Mouse (Mus musculus) liver, postnatal 0 days (tissue): ENCODE data around the gene Setdb1. TPM values are rescaled to one million over a fixed set of nuclear protein-coding genes. Genes with fewer than 3 reads are reported as not detected.

Source experiments
- ATAC-seq: fragments of 200-750 bp; cut with Nextera tagmentation; 2 replicates; pipeline ENCODE4 v1.8.0; 2017; ENCODE audit warnings: mild to moderate bottlenecking, moderate library complexity
- DNase-seq: peaks from one replicate; pipeline ENCODE4 v3.0.0-alpha.2; 2016
- H3K27ac ChIP-seq: fragments of 300-500 bp; sonication (generic); 2 replicates; pipeline ENCODE4 v1.5.1; 2014; ENCODE audit warnings: antibody characterized with exemption, moderate library complexity, mild to moderate bottlenecking, low read depth
- H3K27me3 ChIP-seq: fragments of 300-500 bp; sonication (generic); 2 replicates; pipeline ENCODE4 v1.6.1; 2014; ENCODE audit warnings: low read length, control low read depth, mixed read lengths; ENCODE audit not compliant: insufficient read depth
- H3K36me3 ChIP-seq: fragments of 300-500 bp; sonication (generic); replicated peaks from 2 replicates; pipeline ENCODE4 v1.6.1; 2014; ENCODE audit warnings: mild to moderate bottlenecking, control low read depth, low read length, moderate library complexity, mixed read lengths; ENCODE audit not compliant: insufficient read depth
- H3K4me1 ChIP-seq: fragments of 300-500 bp; sonication (generic); 2 replicates; pipeline ENCODE4 v1.6.1; 2014; ENCODE audit warnings: antibody characterized with exemption, mild to moderate bottlenecking, control low read depth; ENCODE audit not compliant: insufficient read depth
- H3K4me2 ChIP-seq: fragments of 300-500 bp; sonication (generic); 2 replicates; pipeline ENCODE4 v1.6.1; 2014; ENCODE audit warnings: low read depth, mild to moderate bottlenecking, low read length, moderate library complexity, mixed read lengths
- H3K4me3 ChIP-seq: fragments of 300-500 bp; sonication (generic); 2 replicates; pipeline ENCODE4 v1.5.1; 2014; ENCODE audit warnings: low read depth, low read length
- H3K9ac ChIP-seq: fragments of 300-500 bp; sonication (generic); replicated peaks from 2 replicates; pipeline ENCODE4 v1.6.1; 2014; ENCODE audit warnings: mild to moderate bottlenecking, moderate library complexity
- H3K9me3 ChIP-seq: fragments of 300-500 bp; sonication (generic); 2 replicates; pipeline ENCODE4 v1.6.1; 2016; ENCODE audit warnings: mild to moderate bottlenecking, control low read depth, low read length, mixed read lengths
- CTCF ChIP-seq: sonication (generic); IDR thresholded peaks from 2 replicates; pipeline ENCODE4 v1.5.1; 2016; ENCODE audit warnings: antibody characterized with exemption, low read depth
- EP300 ChIP-seq: IDR thresholded peaks from 2 replicates; pipeline ENCODE4 v1.6.1; 2016; ENCODE audit warnings: antibody characterized with exemption, low read depth, mild to moderate bottlenecking
- WGBS: fragments of 180-500 bp; shearing (Covaris S2); extraction: QIAGEN DNeasy Blood & Tissue Kit; methylation state at CpG from one replicate; pipeline ENCODE4 v1.1.7; 2014; ENCODE audit not compliant: insufficient replicate concordance; 5-methylcytosine and 5-hydroxymethylcytosine counted together
- polyA plus RNA-seq: library from polyadenylated mRNA; unstranded; fragments of >200 nt; fragmentation: Nextera tagmentation; extraction: Ambion mirVana; gene quantifications from 2 replicates; pipeline ENCODE4 v1.2.1, GENCODE M21; 2015

Gene Setdb1
- polyA plus RNA-seq, 1 experiment from 2014 or later, result 6.6 TPM

- H3K4me2 ChIP-seq, result peak within 1 kb of the TSS; percentile 83
- TF ChIP-seq EP300 (0 out of 2 replicates have a peak, but pooled peaks have one; percentile 49), CTCF (peak; percentile 63)
- H3K4me1 ChIP-seq, result peaks cover 34% of the 10 kb centered on the region
- H3K9ac ChIP-seq, result peak within 1 kb of the TSS; percentile 86
- no peaks in the 10 kb centered on the region for H3K27me3 ChIP-seq
- DNase-seq (peak; percentile 99), ATAC-seq (peak; percentile 82)
- peak within 1 kb of the TSS; percentile 98 for H3K27ac ChIP-seq
- no peaks in the 10 kb centered on the region for H3K9me3 ChIP-seq
- H3K4me3 ChIP-seq, result peak within 1 kb of the TSS; percentile 74
- 0 out of 2 replicates have a peak, but pooled peaks cover 2% of the 10 kb centered on the region for H3K36me3 ChIP-seq
- WGBS, result 1% methylated on average over 52 of the region's 53 CpGs
These were observed 75.5 kb downstream of the Setdb1 start, which contains the start of the genes Mindy1 and Prune1 for GRCm38 (mm10) chr3:95281216-95282126. Gene Mindy1, plus strand, starts transcription at chr3:95281345. Gene Prune1, minus strand, starts transcription at chr3:95282076.

GRCm38 (mm10) chr3:95280747-95281146, 76.3 kb downstream of the Setdb1 start:
- ATAC-seq (no peak), DNase-seq (peak; percentile 41)
- Histone ChIP-seq H3K27me3 (no peaks in the 10 kb centered on the region), H3K9me3 (no peaks in the 10 kb centered on the region), H3K4me1 (peaks cover 37% of the 10 kb centered on the region), H3K27ac (peak overlapping the region; percentile 98), H3K4me2 (peak overlapping the region; percentile 83), H3K4me3 (peak overlapping the region; percentile 74), H3K36me3 (0 out of 2 replicates have a peak, but pooled peaks cover 2% of the 10 kb centered on the region), H3K9ac (peak overlapping the region; percentile 86)
- WGBS, result 13% methylated on average over 8 of the region's 8 CpGs
- TF ChIP-seq EP300 (no peak), CTCF (no peak)

- peak; percentile 79 for DNase-seq
- 53% methylated on average over 1 of the region's 1 CpGs for WGBS
- H3K4me1 ChIP-seq, result peaks cover 23% of the 10 kb centered on the region
These were observed 79.9 kb downstream of the Setdb1 start for GRCm38 (mm10) chr3:95277149-95277551.

GRCm38 (mm10) chr3:95276428-95276934, 80.5 kb downstream of the Setdb1 start:
- peak overlapping the region; percentile 56 for H3K27ac ChIP-seq
- H3K4me1 ChIP-seq, result peaks cover 23% of the 10 kb centered on the region
- H3K36me3 ChIP-seq, result no peaks in the 10 kb centered on the region
- H3K4me3 ChIP-seq, result no peak overlapping the region
- no peak overlapping the region for H3K9ac ChIP-seq
- 58% methylated on average over 5 of the region's 5 CpGs for WGBS
- no peak for ATAC-seq
- DNase-seq, result no peak
- TF ChIP-seq EP300 (no peak), CTCF (no peak)
- no peaks in the 10 kb centered on the region for H3K27me3 ChIP-seq
- H3K4me2 ChIP-seq, result no peak overlapping the region
- H3K9me3 ChIP-seq, result no peaks in the 10 kb centered on the region

More at GRCm38 (mm10) chr3:95277149-95277551, 79.9 kb downstream of the Setdb1 start:
- Histone ChIP-seq H3K27ac (peak overlapping the region; percentile 77), H3K9me3 (no peaks in the 10 kb centered on the region), H3K4me3 (no peak overlapping the region), H3K4me2 (no peak overlapping the region), H3K36me3 (no peaks in the 10 kb centered on the region), H3K27me3 (no peaks in the 10 kb centered on the region), H3K9ac (no peak overlapping the region)
- TF ChIP-seq CTCF (no peak), EP300 (no peak)
- peak; percentile 53 for ATAC-seq

GRCm38 (mm10) chr3:95275161-95275560, 81.8 kb downstream of the Setdb1 start:
- Histone ChIP-seq H3K4me3 (no peak overlapping the region), H3K9ac (no peak overlapping the region), H3K27me3 (no peaks in the 10 kb centered on the region), H3K36me3 (no peaks in the 10 kb centered on the region), H3K4me1 (peaks cover 20% of the 10 kb centered on the region), H3K4me2 (no peak overlapping the region), H3K9me3 (no peaks in the 10 kb centered on the region), H3K27ac (no peak overlapping the region)
- no peak for DNase-seq
- ATAC-seq, result no peak
- TF ChIP-seq EP300 (no peak), CTCF (no peak)
- WGBS, result 53% methylated on average over 6 of the region's 6 CpGs

- no peak for DNase-seq
- no peak overlapping the region for H3K27ac ChIP-seq
- no peak for TF ChIP-seq EP300
- peak; percentile 34 for TF ChIP-seq CTCF
- H3K4me2 ChIP-seq, result no peak overlapping the region
- WGBS, result 86% methylated on average over 4 of the region's 4 CpGs
- no peaks in the 10 kb centered on the region for H3K36me3 ChIP-seq
- H3K4me1 ChIP-seq, result peaks cover 16% of the 10 kb centered on the region
- H3K27me3 ChIP-seq, result no peaks in the 10 kb centered on the region
- H3K4me3 ChIP-seq, result no peak overlapping the region
- no peak overlapping the region for H3K9ac ChIP-seq
- H3K9me3 ChIP-seq, result no peaks in the 10 kb centered on the region
- no peak for ATAC-seq
These were observed 82.5 kb downstream of the Setdb1 start for GRCm38 (mm10) chr3:95274453-95274852.

Other genes with a start within 250 kb of the Setdb1 start
- gene Vps72, start 246.2 kb downstream of the Setdb1 start, polyA plus RNA-seq, result 27.4 and 27.9 TPM in 2 replicates
- gene Tmod4, start 232.7 kb downstream of the Setdb1 start, polyA plus RNA-seq, result 0.19 and 1.5 TPM in 2 replicates
- gene Scnm1, start 223.2 kb downstream of the Setdb1 start, polyA plus RNA-seq, result 19.3 and 23.7 TPM in 2 replicates
- gene Lysmd1, start 223.1 kb downstream of the Setdb1 start, polyA plus RNA-seq, result 6.7 and 7.0 TPM in 2 replicates
- 13.0 and 13.1 TPM in 2 replicates for gene Tnfaip8l2, start 214.8 kb downstream of the Setdb1 start, polyA plus RNA-seq
- 0.28 and 0.71 TPM in 2 replicates for gene Sema6c, start 196.7 kb downstream of the Setdb1 start, polyA plus RNA-seq
- gene Gabpb2, start 139.3 kb downstream of the Setdb1 start, polyA plus RNA-seq, result 2.5 and 3.9 TPM in 2 replicates
- gene Cdc42se1, start 128.5 kb downstream of the Setdb1 start, polyA plus RNA-seq, result 31.7 and 32.3 TPM in 2 replicates
- gene Mllt11, start 125.0 kb downstream of the Setdb1 start, polyA plus RNA-seq, result 2.0 and 2.3 TPM in 2 replicates
- 0.08 TPM in 1 of 2 replicates, not detected in the other for gene Gm128, start 115.6 kb downstream of the Setdb1 start, polyA plus RNA-seq
- not detected in 2 replicates for gene Bnipl, start 106.0 kb downstream of the Setdb1 start, polyA plus RNA-seq
- 41.4 and 42.8 TPM in 2 replicates for gene Mindy1, start 75.9 kb downstream of the Setdb1 start, polyA plus RNA-seq
- 10.6 and 10.7 TPM in 2 replicates for gene Prune1, start 75.1 kb downstream of the Setdb1 start, polyA plus RNA-seq
- gene Anxa9, start 50.0 kb downstream of the Setdb1 start, polyA plus RNA-seq, result 1.2 TPM in 2 replicates
- gene Cers2, start 42.4 kb downstream of the Setdb1 start, polyA plus RNA-seq, result 124 and 125 TPM in 2 replicates
- not detected in 2 replicates for gene 4930558C23Rik, start 45.6 kb upstream of the Setdb1 start, polyA plus RNA-seq
- gene Arnt, start 77.2 kb upstream of the Setdb1 start, polyA plus RNA-seq, result 7.9 and 9.4 TPM in 2 replicates
- gene Ctsk, start 142.1 kb upstream of the Setdb1 start, polyA plus RNA-seq, result 2.0 and 2.3 TPM in 2 replicates
- 89.4 and 92.8 TPM in 2 replicates for gene Ctss, start 169.6 kb upstream of the Setdb1 start, polyA plus RNA-seq
- not detected in 2 replicates for gene Hormad1, start 202.5 kb upstream of the Setdb1 start, polyA plus RNA-seq
- gene Golph3l, start 231.7 kb upstream of the Setdb1 start, polyA plus RNA-seq, result 11.1 and 11.3 TPM in 2 replicates